Mouse (Mus musculus) thymus, adult 18-20 months (tissue): ENCODE results near the gene Upf3a.
"Not testable (repeated sequence)": the region's sequence is repeated elsewhere in the genome, so short reads cannot be mapped to it uniquely, and the experiment has no call there.

ENCODE experiments used
- DNase-seq, 2 experiments: peaks; one replicate each; pipeline ENCODE4 v3.0.0; 2022; ENCODE audit warnings: mixed read lengths in 2 of 2

The Upf3a gene

DNA sequence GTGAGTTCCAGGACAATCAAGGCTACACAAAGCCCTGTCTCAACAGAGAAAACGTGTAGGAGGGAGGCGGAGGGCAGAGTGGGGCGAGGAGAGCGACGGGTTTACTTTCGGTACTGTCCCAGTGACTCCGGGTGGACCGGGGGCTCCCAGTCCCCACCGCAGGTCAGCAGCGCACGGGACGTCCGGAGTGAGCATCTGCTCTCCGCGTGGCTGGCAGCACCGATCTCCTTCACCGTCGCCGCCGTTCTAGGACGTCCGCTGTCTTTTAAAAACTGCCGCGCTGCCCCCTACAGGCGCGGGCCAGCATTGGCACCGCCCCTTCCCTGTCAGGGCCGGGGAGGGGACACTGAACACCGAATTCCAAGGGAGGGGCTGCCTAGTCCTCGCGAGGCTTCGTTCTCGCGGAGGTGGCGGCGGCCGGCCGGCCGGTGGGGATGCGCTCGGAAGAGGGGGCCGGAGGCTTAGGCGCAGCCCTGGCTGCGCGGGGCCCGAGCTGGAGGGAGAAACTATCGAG is at the start of gene Upf3a:
Gene Upf3a, plus strand, starts transcription at position 366 of the 514 bp plus-strand sequence.
- peak; percentile 83 to 88 for DNase-seq

DNA sequence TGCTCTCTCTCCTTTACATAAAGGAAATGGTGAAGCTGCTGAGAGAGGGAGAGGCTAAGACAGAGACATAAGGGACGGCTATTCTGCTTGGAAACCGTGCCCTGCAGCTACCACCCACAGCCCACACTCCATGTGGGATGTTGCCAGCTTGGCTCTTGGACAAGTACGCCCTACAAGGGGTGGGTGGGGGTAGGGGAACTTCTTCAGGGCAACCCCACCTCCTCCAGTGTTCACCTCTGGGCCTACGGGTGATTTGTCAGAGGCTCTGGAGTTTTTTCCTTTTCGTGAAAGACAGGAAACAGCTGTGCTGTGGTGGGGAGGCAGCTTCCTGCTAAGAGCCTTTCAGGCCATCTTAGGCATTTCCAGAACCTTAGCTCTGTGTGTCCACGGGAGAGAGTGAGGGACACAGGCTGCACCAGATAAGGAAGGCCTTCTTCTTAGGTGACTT is 45.1 kb upstream of the Upf3a start:
- peak; percentile 46 to 66 for DNase-seq

DNA sequence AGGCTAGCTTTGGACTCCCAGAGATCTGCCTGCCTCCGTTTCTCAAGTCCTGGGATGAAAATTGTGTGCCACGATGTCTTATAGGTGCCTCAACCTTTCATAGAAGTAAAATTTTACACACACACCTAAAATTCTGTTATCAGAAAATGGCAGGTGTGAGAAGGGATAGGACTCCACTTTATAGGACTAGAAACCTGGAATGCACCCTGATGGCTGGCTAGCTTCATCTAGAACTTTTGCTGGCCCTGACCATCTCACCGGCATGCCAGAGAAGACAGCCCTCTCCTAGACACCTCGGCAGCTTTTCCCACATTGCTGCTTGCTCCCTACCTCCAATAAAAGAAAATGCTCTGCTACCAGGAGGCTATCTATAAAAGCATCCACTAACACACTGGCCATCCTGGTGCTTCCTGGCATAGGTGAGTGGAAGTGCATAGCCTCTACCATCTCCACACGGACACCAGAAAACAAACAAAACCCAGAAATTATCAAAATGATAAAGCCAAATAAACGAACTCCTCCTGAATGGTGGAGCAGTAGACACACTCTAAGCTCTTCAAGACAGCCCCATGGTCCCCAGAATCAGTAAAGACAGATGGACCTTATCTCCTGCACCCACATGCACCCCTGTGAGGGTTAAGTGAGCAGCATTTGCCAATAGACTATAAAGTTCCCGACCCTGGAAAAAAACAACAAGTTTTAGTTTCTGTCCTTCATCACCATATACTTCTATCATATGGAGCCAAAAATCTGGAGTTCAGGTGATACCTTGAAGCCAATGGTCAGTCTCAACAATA is 44.4 kb upstream of the Upf3a start:
- no peak for DNase-seq

DNA sequence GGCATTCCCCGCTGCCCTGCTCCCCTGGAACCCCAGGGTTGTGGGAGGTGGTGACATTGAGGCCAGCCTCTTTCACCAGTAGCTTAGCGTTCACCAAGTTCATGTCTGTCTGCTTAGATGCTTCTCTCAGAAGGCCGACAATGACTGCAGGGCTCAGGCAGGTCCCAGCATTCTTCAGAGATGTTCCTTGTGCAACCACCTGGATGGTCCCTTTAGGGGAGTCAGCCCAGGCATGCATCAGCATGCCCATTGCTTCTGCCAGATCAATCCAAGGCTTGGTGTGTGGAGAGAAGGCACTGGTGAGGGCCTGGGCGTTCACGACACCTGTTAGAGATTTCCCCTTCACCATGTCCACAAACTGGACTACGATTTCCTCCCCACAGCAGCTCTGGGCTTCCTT is 39.2 kb upstream of the Upf3a start:
- not testable (repeated sequence) for DNase-seq

DNA sequence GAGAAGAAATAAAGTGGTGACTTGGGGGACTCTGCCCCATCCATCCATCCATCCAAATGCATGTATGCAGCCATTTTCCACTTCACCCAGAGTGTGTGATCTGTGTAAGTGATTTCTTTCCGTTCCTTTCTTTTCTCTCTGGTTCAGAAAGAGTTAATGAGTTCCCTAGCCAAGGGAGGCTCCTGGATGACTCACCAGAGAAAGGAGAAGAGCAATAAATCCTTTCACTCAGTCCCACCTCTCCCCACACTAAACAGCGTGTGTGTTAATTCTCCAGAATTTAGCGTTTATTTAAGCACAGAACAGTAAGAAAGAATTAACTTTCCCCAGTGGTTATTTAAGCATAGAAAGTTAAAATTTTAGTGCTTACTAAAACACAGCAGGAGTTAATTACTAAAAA is 37.8 kb upstream of the Upf3a start:
- no peak for DNase-seq

DNA sequence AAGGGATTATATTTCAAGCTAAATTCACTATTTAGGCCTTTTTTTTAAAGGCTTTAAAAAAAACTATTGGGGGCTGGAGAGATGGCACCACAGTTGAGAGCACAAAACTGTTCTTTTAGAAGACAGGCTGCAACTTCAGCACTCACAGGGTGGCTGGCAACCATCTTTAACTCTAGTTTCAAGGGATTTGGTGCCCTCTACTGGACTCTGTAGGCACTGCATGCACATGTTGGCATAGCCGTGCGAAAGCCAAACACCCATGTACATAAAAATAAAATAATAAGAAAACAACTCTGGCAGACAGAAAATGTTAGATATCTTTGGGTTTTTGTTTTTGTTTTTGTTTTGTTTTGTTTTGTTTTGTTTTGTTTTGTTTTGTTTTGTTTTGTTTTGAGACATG is 31.7 kb upstream of the Upf3a start:
- DNase-seq, result peak; percentile 41 to 57

DNA sequence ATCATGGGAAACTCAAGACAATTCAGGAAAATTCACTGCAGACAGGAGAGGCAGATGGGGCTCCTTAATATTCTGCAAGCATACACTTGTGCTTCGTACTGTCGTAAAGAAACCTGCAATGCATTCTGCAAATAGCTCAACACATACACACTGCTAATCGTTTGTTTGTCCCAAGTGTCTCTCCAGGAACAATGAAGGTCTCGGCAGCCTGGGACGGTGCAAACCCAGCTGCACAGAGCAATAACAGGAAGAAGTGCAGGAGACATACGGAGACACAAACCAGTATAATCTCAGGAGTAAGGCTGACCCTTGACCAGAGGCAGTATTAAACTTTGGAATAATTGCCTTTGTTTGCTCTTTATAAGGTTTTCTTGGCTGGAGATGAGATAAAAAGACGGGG is 28.9 kb upstream of the Upf3a start:
- no peak for DNase-seq

DNA sequence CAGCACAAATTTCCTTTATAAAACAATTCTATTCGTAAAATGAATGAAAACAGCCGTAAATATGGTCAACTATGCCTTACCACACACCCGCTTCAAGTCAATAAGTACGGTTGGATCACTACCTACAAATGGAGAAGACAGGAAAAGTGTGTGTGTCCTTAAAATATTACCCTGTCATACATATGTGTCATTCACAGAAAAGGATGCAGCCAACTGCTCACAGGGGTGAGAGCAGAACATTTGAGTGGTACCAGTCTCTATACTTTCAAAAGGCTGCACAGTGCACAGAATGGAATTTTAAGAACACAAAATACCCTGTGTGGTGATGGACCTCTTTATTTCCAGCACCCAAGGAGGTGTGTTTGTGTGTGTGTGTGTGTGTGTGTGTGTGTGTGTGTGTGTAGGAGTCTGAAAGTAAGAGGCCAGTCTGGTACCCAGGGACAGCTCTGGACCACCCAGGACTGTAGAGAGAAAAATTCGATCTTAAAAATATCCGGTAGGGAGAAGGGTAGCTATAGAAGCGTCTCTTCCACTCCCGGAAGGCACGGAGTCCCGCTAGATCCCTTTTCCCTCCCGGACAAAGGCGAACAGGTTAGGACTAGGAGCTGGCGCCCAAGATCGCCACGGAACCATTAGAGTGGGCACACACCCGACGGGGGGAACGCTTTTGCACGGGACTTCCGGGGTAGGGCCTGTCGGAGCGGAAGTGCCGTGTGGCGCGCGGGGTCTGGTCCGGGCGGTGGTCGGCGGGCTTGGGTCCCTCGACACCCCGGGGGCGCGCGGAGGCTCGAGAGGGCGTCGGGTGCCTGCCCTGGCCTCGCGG is 28.2 kb upstream of the Upf3a start, which contains the start of gene Cdc16:
Gene Cdc16, plus strand, starts transcription at position 695 of the 823 bp plus-strand sequence.
- DNase-seq, result peak; percentile 66 to 74

DNA sequence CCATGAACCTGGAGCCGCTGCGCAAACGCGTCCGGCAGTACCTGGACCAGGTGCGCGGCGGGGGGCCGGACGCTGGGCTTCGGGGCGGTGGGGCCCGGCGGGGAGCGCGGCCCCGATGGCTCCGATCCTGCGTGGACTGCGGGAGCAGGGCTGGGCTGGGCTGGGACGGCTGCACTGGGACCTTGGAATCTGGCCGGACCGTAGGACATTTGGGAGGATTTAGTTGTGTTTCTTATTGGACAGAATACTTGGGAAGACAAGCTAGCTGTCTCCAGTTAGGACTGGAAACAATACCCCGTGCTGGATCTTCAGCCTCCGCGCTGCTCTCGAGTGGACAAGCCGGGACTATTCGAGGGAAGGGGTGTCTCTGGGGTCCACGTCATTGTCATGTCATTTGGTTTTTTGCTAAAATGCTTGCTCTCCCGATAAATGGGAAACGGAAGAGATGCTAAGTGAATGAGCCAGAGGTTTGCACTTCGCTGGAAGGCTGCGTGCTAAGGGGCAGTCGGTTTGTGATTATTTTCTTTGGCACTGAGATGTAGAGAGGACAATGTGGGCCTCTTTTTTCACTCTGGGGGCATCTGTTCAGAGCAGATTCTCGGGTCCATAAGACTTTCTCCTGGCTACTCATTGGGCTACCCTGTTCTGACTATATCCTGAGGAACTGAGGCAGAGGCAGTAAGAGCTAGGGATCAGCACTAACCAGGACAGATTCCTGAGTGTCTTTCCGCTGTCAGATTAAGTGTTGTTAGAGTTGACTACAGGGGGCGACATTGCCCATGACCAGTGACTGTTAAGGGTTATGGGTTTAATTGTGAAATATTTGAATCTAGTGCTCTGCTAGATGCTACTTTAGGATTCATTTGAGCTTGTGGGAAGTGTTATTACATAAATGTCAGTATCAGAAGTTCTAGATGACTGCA is 27.3 kb upstream of the Upf3a start:
- DNase-seq, result peak in 1 of 2 experiments; percentile 24

DNA sequence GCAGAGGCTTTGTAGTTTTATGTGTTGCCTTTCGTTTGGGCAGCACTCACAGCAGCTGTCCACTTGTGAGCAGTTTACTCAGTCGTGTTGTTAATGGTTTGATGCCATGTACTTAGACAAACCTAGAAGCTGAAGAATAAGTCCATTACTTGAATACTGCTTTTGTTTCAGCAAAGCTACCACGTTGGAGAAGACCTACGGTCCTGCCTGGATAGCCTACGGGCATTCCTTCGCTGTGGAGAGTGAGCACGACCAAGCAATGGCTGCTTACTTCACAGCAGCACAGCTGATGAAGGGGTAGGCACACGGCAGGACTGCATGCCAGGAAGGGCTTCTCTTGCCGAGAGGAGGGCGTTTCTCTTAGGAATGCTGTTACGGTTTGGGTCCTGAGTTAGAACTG is 16.2 kb upstream of the Upf3a start:
- DNase-seq, result no peak

DNA sequence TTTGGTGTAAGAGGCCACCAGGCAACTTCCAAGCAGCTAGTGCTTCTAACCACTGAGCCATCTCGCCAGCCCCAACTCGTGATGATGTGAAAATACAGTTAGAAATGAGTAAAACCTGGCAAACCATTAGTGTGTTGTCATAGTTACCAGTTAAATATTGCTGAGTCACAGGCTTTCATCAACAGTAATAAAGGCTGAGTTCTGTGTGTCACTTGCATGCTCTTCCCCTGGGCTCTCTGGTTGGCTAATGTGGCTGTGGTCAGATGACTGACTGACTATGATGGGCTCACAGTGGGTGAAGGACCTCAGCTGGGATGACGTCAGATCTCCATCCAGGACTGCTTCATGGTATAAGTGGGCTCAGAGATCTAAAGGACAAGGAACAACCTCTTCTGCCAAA is 4.9 kb upstream of the Upf3a start:
- DNase-seq, result no peak

DNA sequence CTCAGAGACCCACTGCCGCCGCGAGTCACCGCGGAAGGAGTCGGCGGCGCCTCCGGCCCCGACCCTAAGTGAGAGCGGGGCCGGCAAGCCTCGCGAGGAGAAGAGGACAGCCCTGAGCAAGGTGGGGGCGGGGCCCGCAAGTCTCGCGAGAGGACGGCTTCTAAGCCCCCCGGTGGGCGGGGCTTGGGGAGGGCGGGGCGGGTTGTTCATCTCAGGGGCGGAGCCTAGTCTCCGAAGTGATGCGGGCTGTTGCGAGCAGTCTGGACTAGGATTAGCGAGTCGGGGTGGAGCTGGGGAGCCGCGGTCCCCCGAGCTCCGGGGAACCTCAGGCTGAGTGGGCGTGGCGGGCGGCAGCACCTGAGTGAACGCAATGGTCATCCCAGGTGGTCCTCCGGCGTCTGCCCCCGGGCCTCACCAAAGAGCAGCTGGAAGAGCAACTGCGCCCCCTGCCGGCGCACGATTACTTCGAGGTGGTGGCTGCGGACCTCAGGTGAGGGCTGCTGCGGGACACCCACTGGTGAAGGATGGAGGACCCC is 417 bp downstream of the Upf3a start:
- DNase-seq, result peak; percentile 85 to 88

DNA sequence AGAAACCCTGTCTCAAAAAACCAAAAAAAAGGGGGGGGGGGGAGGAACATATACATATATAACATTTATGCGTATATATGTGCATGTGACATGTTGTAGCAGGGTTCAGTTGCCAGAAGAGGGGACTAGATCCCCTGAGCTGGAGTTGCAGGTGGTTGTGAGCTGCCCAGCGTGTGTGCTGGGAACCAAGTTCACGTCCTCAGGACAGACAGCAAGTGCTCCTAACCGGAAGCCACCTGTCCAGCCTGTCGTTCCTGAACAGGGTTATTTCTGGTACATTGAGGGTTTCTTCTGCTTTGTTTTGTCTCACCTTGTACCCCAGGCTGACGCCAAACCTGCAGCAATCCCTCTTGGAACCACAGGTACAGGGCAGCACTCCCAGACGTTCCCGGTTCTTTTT is 4.2 kb downstream of the Upf3a start:
- no peak for DNase-seq

DNA sequence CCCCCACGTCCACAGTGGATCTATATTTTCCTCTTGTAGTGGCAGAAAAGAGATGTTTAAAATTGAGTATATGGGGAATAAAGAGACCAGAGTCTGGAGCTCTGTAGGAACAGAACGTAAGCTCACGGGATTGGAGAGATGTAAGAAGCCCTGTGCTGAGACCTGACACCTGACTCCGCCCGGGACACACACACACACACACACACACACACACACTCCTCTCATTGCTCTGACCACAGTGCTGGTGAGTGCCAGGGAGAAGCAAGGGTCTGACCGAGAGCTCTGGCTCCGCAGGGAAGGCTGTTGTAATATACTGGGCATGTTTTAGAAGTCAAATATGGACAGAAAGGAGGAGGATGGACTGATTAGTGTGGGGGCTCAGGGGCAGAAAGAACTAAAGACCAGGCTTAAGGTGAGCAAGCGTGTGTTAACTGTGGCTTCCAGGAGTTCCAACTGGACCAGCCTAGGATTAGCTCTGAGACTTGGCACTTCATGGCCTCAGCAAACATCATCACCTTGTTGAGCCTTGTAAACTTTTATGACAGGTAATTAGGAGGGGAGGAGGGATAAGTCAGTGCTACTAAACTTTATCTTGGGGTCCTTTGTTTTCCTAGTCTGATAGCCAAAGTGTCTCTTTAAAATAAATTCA is 7.8 kb downstream of the Upf3a start:
- no peak for DNase-seq

DNA sequence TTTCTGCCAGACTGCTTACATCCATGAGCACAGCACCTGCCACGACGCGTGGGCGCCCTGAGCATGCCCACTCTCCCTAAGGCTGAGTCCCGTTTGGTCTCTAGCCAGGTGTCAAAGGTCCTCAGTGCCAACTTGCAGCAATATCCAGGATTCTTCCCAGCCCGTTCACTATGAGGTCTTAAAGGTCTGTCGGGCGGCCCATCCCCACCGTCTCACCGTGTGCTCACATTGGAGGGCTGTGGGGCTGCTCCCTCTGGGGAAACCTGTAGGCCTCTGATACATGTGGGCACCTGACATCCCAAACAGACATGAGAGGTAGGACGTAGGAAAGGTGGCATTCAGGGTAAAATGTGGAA is 8.3 kb downstream of the Upf3a start:
- no peak for DNase-seq

DNA sequence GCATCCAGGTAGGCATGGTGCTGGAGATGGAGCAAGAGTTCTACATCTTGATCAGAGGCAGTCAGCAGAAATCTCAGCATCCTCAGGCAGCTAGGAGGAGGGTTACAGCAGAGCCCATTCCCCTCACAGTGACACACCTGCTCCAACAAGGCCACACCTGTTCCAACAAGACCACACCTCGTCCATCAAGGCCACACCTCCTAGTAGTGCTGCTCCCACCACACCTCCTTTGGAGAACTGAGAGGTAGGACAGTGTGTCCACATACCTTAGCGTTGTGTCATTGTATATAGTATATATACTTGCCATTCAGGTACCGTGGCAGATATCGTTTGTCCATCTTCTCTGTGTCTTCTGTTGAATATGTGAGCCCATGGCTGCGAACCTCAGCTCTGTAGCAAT is 12.3 kb downstream of the Upf3a start:
- DNase-seq, result no peak

DNA sequence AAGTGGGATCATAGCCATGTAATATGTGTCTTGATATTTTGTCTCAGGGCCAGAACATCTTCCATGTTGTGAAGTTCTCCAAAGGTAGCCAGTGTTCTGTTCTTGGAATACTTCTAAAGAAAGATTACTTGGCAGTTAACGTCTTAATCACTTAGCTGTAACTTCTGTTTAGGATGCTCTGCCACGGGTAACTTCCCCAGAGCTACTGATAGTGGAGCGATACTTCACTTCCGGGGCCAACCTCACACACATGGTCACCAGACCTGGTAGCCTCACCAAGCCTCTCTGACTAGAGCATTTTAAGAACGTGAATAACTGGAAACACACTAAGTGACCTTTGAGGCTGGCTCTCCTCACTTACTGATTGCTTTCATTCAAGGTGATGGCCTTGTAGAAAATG is 14.2 kb downstream of the Upf3a start:
- no peak for DNase-seq

DNA sequence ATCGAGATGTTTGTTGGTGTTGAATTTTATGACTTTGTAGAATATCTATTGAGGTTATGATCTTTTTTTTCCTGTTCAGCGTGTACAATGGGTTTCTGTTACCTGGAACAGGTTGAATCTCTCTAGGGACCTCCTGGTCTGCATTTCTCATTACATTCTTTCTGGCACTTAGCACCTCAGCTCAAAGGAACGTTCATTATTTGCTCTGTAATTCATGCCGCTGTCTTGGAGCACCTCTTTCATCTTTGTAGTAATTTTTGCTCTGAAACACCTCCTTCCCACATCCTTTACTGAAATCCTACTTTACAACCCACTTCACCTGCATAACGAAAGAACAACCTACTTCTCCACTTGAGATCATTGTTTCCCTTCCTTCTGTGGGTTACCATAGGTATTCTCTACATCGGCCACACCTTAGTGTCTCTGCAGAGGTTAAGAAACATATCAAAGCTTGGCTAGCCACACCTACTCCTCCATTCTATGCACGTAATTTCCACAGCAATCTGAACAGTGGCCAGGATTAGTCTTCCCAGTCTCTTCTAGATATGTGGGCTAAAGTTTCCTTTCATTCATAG is 43.3 kb downstream of the Upf3a start:
- no peak for DNase-seq

DNA sequence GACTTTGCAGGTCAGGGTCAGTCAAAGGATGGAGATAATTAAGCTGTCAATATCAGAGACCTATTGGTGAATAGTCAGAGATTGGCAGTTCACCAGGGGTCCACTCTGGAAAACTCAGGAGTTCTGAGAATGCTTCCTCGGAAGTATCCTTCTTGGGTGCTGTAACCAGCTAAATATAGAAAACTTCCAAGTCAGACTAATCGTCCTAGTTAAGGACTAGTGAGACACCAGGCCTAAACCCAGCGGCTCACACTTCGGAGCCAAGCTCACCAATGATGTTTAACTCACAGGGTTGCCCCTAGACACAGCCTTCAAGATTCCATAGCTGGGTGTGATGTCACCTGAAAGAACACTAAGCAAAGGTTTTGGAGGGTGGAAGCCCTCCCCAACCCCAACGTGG is 52.9 kb downstream of the Upf3a start, which contains the start of gene AF366264:
Gene AF366264, minus strand, starts transcription at position 101 of the 400 bp plus-strand sequence.
- DNase-seq, result not testable (repeated sequence)

DNA sequence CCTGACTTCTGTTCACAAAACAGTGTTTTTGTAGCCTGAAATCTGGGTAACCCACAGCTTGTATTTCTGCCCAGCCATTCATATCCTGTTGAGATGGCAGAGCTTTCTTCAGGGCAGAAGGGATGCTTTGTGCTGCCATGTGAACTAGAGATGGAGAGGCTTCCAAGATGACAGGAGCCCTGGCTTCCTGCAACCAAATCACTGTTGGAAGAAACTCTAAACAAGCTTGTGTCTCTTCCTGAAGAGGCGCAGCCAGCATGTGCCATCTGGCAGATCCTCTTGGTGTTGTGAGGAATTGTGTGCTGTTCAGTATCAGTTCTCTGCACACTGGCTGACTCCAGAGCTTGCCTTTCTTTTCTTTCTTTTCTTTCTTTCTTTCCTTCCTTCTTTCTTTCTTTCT is 57.9 kb downstream of the Upf3a start:
- not testable (repeated sequence) for DNase-seq
